Mouse (Mus musculus) kidney, adult 11 months (tissue): ENCODE results near the gene Tcte2.

Source experiments
- DNase-seq: peaks from one replicate; pipeline ENCODE4 v3.0.0; 2022

Tcte2 gene

DNA sequence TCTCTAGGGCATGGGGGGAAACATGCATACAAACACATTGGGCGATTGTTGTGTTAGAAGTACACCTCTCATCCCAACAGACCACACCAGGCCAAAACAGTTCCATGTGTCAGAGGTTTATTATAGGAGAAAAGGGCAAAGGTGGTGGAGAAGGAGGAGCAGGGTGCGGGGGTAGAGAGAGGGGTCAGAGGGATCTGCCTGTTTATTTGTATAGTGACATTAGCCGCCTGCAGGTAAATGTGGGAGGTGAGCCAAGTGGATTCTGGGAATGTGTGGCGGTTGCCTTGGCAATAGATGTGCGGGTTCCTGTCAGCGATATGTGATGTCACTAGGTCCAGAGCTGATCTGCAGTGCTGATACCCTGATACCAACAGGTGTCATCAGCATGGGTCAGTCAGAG lies 45.3 kb downstream of the Tcte2 start:
- DNase-seq: no peak

DNA sequence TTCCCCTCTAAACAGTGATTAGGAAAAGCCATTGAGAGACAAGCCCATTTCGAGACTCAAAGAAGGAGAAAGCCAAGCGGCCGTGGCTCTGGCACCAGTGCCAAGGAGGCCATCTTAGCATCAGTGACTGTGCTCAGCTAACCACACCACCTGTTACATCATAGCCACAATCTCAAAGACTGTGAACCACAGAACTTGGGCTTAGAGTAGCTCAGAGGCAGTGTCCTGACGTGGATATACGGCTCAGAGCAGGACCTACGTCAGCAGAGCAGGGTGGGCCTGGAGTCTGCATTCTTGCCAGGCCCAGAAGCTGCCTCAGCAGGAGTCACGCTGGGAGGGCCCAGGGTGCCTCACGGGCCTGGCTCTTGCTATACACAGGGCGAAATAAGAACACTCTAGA lies 46.1 kb downstream of the Tcte2 start:
- no peak for DNase-seq

DNA sequence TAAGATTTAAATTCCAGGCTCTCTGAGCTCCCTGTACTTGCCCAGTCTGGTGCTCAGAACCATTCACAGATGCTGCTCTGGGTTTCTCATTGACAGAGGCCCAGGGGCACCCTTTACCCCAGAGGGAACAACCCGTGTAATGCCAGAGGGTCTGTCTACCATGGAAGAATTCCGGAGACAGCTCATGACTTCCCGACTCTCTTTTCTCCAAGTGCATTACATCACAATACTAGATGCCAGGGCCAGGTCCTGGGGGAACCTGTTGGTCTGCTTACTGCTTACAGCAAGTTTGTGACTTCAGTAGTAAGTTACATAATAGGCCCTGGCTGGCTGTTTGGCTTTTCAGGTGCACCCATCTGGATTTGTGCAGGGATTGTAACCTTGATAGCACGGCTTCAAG lies 47.0 kb downstream of the Tcte2 start:
- DNase-seq: peak; percentile 73

DNA sequence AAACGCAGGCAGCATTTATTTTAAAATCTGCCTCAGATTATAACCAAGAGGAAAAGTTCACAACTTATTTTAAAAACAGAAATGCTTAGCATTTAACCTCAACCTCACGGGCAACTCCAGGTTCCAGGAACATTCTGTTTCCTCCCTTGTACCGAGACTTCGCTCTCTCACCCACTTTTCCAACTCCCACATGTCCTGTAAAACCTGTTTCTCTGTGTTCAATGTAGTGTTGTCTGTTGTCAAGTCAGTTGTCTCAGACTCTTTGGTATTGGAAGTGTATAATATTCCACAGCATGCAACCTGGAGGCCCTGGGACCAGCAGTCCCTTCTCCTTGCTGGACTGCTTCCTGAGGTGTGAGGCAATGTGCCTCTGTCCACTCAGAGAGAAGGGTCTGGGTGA lies 47.5 kb downstream of the Tcte2 start:
- no peak for DNase-seq

DNA sequence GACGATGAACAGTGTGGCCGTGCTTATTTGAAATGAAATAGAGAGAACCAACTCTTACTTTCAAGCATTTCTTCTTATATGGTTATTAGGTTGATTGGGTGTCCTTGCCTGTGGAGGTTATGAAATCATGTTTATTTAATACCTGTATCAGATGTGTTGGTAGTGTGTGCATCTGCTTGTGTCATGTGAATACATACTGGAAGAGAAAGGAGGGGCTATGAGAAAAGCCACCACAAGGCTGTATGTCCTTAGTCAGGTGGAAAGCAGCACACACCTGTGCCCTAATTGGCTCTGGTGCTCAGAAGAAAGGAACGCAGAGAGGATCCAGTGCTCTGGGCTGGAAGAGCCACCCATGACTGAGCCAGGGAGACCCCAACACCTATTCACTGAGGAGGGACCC lies 49.1 kb downstream of the Tcte2 start:
- no peak for DNase-seq

DNA sequence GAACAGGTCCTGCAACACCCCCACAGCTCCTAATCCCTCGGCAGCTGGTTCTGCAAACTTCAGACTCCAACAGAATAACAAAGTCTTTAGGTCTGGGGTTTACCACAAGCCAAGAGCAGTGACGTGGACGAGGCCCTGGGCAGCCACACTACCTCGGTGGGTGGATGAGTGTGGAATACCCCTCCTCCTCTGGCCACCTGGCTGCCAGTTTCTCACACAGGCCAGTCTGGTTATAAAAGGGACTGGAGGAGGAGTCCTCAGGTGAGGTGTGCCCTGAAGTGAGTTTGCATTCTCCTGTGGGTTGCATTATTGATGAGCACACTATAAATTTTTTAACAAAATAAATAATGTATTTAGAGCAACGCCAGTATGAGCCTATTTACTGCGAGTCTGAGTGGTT lies 49.5 kb downstream of the Tcte2 start:
- no peak for DNase-seq

DNA sequence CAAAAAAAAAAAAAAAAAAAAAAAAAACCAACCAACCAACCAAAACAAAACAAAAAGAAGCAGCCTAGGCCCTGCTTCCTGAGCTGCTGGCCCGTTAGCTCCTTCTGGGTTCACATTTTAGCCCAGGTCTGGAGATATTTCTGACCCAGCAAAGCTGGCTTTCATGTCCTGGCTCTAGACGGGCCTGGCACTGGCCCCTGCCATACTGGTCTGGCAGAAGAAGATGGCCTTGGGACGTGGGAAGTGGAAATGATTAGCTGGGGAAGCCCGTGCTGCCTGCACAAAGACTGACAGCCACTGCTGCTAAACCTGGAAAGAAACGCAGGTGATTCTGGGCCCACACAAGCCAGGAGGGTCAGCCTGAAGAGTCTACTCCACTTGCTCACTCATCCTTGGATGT lies 50.5 kb downstream of the Tcte2 start:
- DNase-seq: no peak

DNA sequence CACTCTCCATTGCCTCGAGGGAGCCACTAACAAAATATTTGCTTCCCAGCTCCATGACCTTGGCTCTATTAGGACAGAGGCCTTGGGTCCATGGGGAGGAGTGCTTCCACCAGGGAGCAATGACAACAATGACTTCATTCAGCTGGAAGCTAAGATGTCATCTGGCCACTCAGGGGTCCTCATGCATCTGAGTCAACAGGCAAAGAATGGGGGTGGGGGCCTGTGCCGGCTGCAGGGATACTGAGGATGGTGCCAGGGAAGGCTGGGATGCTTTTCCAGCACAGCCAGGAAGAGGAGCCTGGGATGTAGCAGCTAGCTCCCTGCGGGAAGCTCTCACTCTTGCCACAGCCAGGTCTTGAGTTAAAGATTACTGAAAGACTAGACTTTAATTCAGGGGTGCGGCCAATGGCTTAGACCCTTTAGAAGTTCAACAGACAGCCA lies 56.1 kb downstream of the Tcte2 start:
- DNase-seq: peak; percentile 44

DNA sequence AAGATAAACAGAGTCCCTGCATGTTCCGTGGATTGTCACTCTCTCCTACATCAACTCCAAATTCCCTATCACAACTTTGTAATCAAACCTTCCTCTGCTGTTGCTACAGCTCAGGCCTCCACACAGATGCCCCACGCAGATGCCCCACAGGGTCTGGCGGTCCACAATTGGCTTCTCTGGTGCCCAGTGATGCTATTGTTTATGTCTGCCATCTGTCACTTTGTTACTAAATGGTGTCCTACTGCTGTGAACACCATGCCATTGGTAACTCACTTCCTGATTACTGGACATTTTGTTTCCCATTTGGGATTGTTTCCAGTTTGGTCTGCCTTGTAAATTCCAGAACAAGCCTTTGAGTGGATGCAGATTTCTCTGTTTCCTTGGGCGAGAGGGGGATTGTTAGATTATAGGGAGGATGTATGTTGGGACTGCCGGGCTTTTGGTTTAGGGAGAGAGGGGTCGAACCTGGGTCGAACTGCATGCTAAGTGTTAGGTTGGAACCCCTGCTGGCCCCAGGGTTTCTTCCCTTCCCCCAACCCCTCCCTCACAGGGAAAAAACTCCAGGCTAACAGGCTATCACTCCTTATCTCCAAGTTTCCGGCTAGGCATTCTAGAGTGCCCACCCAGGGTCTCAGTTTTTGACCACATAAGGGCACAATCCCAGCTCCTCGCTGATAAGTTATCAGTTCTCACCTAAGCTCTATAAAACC lies 57.9 kb downstream of the Tcte2 start:
- DNase-seq: no peak

DNA sequence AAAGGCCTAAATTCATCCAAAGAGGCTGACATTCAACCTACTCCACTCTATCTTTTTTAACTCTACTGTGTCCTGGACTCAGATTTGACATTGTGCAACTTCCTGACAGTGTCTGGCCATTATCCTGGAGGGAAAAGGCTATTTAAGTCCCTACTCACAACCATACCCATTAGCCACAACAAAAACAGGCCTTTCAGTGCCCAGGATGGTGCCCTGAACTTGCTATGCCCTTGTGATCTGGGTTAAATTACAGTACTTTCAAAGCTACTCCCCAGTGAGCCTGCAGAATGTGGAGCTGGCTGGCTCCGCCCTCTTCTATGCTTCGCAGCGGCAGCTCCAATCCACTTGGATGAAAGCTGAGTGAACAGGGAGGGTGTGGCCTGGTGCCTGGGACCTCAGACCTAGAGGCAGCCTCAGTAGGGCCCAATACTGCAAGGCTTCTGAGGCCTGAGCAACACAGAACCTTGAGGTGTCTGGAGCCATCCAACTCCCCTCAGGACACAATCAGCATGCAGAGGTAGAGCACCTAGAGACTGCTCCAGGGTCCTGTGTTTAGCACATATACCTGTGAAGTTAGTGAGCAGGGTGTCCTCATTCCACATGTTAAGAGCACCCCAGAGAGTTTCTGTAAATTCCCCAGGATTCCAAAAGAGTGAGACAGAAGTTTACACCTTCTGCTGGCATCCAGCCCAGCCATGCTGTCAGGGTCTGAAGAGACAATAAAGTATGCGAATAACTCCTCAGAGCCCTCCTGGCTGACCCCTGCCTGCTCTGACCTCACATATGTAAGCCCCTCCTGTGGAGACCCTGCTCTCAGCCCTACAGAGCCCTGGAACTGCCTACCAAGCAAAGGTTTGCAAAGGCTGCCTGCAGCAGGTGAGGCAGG lies 61.3 kb downstream of the Tcte2 start:
- DNase-seq: peak; percentile 78

DNA sequence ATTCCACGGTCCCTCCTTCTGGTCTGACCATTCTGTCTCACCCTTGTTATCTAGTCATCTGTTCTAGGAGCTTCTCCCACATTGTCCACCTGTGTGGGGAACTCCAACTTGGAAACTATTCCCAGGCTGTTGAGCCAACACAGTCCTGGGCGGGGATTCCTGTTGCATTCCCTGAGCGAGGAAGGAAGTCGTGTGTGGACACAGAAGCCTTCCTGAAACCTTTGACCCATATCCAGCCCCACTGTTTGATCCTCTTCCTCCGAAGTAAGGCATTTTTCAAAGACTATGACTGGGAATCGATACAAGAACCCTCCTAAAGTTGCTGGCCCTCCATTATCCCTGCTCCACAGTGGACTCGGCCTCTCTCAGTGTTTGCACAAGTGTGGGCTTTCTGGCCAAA lies 61.9 kb downstream of the Tcte2 start:
- peak; percentile 58 for DNase-seq

DNA sequence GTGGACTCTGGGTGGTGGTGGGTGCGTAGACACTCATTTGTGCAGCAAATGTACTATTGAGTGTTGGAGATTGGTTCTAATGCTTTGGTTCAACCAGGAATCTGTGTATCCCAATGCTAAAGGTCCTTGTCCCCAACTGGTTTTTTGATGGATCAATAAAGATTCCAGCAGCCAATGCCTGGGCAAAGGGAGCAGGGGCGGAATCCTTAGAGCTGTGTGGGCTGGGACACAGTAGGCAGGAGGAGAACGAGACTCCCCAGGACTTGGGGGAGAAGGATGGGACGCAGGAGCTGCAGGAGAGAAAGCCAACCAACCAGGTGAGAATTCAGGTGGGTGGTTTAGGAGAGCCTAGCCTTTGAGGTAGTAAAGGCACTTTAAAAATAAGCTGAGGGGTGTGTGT lies 63.4 kb downstream of the Tcte2 start:
- DNase-seq: no peak

DNA sequence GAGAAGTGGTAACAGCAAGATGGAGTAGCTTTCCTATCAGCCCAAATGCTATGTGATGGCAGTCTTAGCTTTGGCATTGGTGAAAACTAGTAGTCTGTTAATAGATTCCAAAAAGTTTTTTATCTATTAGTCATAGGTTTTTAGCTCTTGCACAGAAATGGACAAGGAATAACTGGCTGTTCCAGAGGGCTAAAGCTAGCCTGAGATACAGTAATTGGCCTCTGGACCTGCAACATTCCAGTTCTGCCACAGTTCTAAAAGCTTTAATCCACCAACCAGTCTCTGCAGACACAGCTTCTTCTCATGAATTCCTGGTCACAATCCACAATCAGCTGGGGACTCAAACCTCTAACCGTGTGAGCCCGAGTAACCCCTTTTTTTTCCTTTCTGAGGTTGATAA lies 64.0 kb downstream of the Tcte2 start:
- DNase-seq: no peak

DNA sequence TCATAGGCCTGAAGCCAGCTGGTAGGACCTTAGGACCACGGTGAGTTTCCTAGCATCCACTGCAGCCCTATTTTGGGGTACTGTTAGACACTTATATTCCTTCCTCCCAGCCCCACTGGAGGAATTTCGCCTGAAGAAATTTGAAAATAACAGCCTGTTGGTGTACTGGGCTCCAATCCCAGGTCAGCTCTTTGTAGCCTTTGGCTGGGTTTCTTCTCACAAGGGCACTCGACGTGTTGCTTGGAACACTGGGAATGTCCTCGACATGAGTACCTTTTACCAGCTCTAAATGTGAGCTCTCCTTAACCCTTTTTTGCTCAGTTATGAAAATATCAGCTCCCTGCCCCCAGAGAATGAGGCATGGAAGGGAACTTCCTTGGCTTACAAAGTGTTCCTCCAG lies 65.7 kb downstream of the Tcte2 start:
- DNase-seq: no peak

DNA sequence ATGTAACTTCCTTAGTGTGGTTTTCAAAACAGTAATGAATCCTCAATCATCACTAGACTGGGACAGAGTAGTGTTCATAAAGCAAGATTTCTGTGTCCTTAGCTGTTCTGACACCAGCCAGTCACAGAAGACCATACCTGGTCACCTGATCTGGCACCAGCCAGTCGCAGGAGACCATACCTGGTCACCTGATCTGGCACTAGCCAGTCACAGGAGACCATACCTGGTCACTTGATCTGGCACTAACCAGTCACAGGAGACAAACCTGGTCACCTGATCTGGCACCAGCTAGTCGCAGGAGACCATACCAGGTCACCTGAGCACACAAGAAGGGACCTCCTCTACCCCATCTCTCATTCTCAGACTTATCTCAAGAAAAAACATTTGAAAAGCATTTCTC lies 66.4 kb downstream of the Tcte2 start:
- DNase-seq: no peak

DNA sequence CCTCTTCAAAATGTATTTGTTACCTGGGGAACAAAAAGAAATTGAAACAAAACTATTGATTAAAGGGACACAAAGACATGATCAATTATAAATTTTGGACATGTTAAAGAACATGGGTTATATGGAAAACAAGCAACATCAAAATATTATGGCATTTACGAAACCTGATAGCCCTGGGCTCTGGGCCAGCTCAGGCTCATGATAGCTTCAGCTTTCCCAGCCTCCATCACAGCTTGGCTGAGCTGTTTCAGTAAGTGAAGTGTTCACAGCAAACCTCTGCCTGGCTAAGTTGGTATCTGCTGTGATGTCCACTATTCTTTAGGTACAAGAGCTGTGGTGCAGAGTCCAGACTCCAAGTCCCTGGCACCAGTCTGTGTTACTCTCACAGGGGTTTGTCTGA lies 67.4 kb downstream of the Tcte2 start:
- no peak for DNase-seq

DNA sequence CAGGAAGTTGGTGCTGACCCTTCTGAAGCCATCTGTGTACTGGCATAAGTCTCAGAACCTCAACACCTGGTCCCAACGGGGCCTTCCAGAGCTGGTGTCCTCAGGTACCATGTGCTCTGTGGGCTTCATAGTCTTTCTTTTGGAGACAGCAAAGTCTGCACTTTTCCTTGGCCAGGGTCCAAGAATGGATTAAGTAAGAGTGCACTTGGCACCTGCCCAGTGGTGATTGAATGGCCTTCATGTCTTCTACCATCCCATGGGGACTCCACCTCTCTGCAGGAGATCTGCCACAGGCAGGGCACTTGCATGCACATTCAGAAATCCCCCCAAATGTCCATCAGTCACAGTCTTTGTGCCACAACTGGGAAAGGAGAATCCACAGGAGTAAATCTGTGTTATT lies 74.0 kb downstream of the Tcte2 start:
- peak; percentile 75 for DNase-seq

DNA sequence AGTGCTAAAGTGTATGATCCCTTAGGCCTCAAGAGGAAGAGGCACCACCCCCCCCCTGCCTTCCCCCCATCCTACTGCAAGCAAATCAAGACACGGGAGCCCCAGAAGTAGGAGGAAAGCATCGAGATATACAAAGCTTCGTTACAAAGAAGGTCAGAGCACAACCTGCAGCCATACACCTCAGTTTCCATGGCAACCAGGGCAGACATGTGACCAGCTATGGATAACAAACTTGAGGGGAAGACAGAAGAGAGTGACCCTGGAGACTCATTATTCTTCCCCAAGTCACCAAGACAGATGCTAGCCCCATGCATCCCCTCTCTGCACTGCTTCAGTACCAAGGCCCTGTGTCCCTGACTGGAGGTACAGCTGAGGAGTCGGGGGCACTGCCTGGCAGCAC lies 74.5 kb downstream of the Tcte2 start:
- no peak for DNase-seq

DNA sequence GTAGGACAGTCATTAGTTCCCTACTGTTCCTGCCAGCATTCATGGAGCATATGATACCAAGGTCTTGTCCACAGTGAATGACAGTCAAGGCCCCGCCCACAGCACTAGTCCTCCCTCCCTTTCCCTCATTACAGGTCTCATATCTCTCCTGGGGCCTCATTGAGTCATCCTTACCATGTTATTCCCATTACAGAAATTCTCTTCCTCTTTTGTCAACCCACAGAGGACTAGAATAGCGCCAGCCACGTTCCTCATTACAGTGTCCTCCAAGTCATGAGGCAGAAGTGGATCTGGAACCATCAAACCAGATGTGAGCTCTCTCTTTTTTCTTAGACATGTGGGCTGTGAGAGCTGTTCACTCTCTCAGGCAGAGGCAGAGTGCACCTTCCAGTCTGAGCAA lies 76.0 kb downstream of the Tcte2 start:
- DNase-seq: no peak

DNA sequence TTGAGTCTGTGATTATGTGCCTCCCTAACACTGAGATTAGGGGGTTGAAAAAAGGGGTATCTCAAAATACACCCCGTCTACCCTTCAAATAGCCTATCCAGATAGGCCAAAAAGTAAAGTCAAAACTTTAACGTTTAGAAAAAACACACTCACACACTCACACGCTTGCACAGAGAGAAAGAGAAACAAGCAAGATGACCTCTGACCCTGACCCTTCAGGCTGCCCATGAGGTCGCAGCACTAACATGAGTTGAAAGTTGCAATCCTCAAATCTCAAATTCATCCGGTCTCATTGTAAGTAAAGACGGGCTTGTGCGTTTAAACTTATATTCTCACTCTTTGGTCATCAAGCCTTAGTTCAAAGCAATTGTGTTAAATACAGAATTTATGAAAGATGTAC lies 77.4 kb downstream of the Tcte2 start:
- no peak for DNase-seq

DNA sequence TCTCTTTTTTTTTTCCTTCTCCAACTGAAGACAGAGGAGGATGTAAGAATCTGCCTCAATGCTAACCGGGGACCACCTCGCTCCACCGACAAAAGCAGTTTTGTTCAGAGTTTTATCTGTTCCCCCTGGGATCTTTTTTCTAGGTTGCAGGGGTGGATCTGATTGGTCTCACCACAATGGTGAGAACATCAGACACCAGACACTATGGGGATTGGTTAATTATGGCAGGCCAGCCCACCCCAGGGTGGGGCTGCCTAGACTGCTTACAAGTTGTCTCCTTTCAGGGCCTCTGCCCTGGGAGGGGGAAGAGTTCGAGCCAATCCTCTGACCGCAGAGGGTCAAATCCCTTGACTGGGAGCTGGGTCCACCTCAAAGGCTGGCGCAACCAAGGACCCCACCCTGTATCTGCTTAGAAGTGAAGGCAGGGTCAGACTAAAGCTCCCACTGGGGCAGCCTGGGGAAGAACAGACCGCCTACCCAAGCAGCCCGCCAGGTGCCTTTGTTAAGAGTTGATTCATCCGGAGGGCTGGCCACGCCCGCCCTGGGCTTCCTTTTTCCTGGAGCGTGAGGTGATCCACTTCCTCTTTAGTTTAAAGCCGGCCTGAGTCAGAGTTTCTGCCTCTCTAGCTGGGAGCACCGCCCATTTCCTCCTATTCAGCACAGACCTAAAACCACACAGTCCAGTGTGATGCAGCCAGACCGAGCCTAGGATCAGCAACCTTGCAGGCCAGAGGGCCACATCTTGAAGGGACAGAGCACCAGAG lies 78.0 kb downstream of the Tcte2 start:
- peak; percentile 85 for DNase-seq

DNA sequence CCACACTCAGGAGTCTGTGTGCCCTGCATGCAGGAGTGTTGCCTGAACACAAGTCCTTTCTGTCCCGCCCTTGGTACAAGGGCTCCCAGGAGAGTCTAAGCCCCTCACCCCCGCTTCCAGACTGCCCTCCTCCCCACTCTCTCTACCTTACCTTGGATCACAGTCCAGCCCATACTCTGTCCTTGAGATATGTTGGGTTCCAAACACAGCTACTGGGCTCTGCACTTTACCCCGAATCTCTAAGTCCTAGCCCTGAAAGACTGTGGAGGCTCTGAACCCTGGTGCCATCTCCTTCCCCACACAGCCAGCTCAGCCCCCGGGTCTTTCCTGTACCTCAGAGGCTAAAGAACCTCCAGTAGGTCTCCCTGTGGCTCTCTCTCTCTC lies 78.6 kb downstream of the Tcte2 start:
- DNase-seq: no peak

DNA sequence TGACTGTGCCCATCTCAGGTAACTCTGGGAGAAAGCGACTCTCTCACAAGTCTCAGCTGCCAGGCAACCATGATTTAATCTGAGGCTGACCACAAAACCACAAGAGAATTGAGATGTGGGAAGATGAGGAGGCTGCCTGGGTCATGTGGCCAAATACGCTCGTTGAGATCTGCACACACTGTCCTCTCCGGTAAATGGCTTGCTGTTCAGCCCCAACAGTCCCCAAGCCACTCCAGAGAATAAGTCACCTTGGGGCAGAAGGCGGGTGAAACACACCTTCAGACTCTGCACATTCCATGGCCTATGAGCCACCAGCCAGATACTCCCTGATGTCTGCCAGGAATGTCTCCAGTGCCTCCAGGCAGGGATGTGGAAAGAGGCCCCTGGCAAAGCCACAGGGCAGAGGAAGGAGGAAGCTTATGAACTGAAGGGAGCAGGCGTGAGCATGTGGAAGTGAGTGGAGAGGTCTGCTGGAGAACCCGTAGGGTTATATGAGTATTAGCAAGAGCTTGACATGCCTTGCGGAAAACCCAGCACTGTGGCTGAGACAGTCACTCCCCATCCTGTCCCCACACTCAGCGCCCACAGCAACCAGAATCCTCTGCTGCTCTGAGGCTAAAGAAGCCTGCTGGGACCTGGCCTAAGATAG lies 79.1 kb downstream of the Tcte2 start:
- DNase-seq: peak; percentile 60
